Mouse (Mus musculus) gastrocnemius, postnatal 14 days (tissue): Measurements from ENCODE around the gene Gm10762. TPM values are rescaled to one million over a fixed set of nuclear protein-coding genes. Genes with fewer than 3 reads are reported as not detected.
"Not testable (repeated sequence)": the region's sequence is repeated elsewhere in the genome, so short reads cannot be mapped to it uniquely, and the experiment has no call there.

ENCODE experiments used
- DNase-seq: peaks from one replicate; pipeline ENCODE4 v3.0.0; 2021; ENCODE audit warnings: mixed read lengths
- intact Hi-C: fragments of 180-260 bp; cut with DNase I; formaldehyde crosslinking; loops from one replicate; pipeline ENCODE4 v1.15.1; 2025; ENCODE audit warnings: low total_unique reads
- long read RNA-seq, 2 experiments: library from polyadenylated mRNA; stranded (forward); transcript quantifications; one replicate each; pipeline ENCODE4 v2.0.0; 2021
- total RNA-seq, 2 experiments: library from RNA; stranded (reverse); gene quantifications; 2 replicates each; pipeline ENCODE4 v1.2.3; 2021

Gm10762 gene
- total RNA-seq, result 10 to 100 TPM; 13.8 to 16.8 TPM
- long read RNA-seq, experiment 1, transcript Gm10762-201 (1 exons, 1,133 nt), result major isoform, 21 of 21 reads
- long read RNA-seq, experiment 1, partial matches to known transcripts, result 0 of 21 reads
- long read RNA-seq, experiment 1, other reads (novel, unspliced or antisense), result 0 of 21 reads
- long read RNA-seq, experiment 2, transcript Gm10762-201 (1 exons, 1,133 nt), result major isoform, 12 of 12 reads
- long read RNA-seq, experiment 2, partial matches to known transcripts, result 0 of 12 reads
- long read RNA-seq, experiment 2, other reads (novel, unspliced or antisense), result 0 of 12 reads

GRCm38 (mm10) chr2:128967661-128968441, at the start of gene Gm10762:
Gm10762 (minus strand) TSS chr2:128967725.
- intact Hi-C loops, result no loop called here

GRCm38 (mm10) chr2:129008867-129009266, 41.3 kb upstream of the Gm10762 start:
- DNase-seq, intact Hi-C loops: not testable (repeated sequence)

More at GRCm38 (mm10) chr2:128967661-128968441, at the start of gene Gm10762:
- peak; percentile 83 for DNase-seq

GRCm38 (mm10) chr2:129006194-129006749, 38.7 kb upstream of the Gm10762 start:
- no peak for DNase-seq
- intact Hi-C loops, result no loop called here

GRCm38 (mm10) chr2:129004872-129005271, 37.3 kb upstream of the Gm10762 start:
- intact Hi-C loops, result no loop called here
- no peak for DNase-seq

GRCm38 (mm10) chr2:128984746-128985145, 17.2 kb upstream of the Gm10762 start:
- DNase-seq, result no peak
- intact Hi-C loops, result no loop called here

GRCm38 (mm10) chr2:128975572-128975971, 8.0 kb upstream of the Gm10762 start:
- intact Hi-C loops, result no loop called here
- DNase-seq, result no peak

GRCm38 (mm10) chr2:128972301-128972700, 4.8 kb upstream of the Gm10762 start:
- DNase-seq, result no peak
- intact Hi-C loops, result no loop called here

- DNase-seq, result no peak
- intact Hi-C loops, result no loop called here
Measured at GRCm38 (mm10) chr2:128968475-128969083, 1.1 kb upstream of the Gm10762 start.

GRCm38 (mm10) chr2:128966641-128967580, 614 bp downstream of the Gm10762 start, which contains the start of gene Zc3h6:
Zc3h6 (plus strand) TSS chr2:128967402.
- intact Hi-C loops, result no loop called here
- DNase-seq, result peak; percentile 99

- intact Hi-C loops, result no loop called here
- no peak for DNase-seq
Measured at GRCm38 (mm10) chr2:128966236-128966635, 1.3 kb downstream of the Gm10762 start.

- intact Hi-C loops, result no loop called here
- DNase-seq, result no peak
Measured at GRCm38 (mm10) chr2:128965505-128966105, 1.9 kb downstream of the Gm10762 start.

- intact Hi-C loops, result no loop called here
- DNase-seq, result no peak
Measured at GRCm38 (mm10) chr2:128954186-128954585, 13.3 kb downstream of the Gm10762 start.

GRCm38 (mm10) chr2:128947962-128948588, 19.4 kb downstream of the Gm10762 start:
- no peak for DNase-seq
- intact Hi-C loops, result loop anchor here (10.0 kb wide), 2 partner anchors 137 to 307 kb away; no protein-coding TSS in a partner anchor

GRCm38 (mm10) chr2:128943538-128944528, 23.7 kb downstream of the Gm10762 start, which contains the start of gene Zc3h8:
Zc3h8 (minus strand) TSS chr2:128944077.
- intact Hi-C loops, result loop anchor here (10.0 kb wide), 2 partner anchors 141 to 311 kb away; no protein-coding TSS in a partner anchor
- DNase-seq, result peak; percentile 97

GRCm38 (mm10) chr2:128936256-128936655, 31.3 kb downstream of the Gm10762 start:
- no peak for DNase-seq
- intact Hi-C loops, result no loop called here

GRCm38 (mm10) chr2:128930704-128931103, 36.8 kb downstream of the Gm10762 start:
- intact Hi-C loops, result no loop called here
- no peak for DNase-seq

- intact Hi-C loops, result no loop called here
Measured at GRCm38 (mm10) chr2:128928446-128928845, 39.1 kb downstream of the Gm10762 start.

More at GRCm38 (mm10) chr2:128928446-128928845, 39.1 kb downstream of the Gm10762 start:
- DNase-seq, result no peak
